Mouse (Mus musculus) adrenal gland, postnatal 14 days (tissue): ENCODE measurements at regions not wholly inside any gene's neighbourhood (a gene's known extent, or its start where the extent isn't known, plus 50 kb on each side); places are given as distances from the start of the nearest gene placed in this dataset.

Source experiments
- DNase-seq: peaks from one replicate; pipeline ENCODE4 v3.0.0; 2021; ENCODE audit warnings: mixed read lengths

GRCm38 (mm10) chrX:143462632-143463031 lies 55.8 kb upstream of the Pak3 start:
- no peak for DNase-seq

GRCm38 (mm10) chrX:143448636-143449346 lies 54.7 kb upstream of the Chrdl1 start:
- peak; percentile 11 for DNase-seq

DNA sequence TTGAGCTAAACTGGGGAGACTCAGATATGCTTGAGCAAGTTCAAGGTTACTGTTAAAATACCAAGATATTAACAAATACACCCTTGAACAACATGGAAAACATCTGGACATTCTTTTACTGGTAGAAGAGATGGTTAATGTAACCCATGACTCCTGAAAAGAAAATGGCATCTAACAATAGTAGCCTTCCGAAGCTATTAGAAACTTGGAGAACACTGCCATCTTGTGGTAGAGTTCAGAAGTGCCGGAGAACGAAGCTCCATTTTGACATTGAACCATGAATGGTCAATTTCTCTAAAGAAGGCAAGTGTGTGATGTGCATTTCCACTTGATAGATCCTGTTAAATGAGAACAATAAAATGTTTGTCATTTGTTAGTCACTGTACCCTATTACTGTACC lies 50.5 kb upstream of the Chrdl1 start:
- peak; percentile 24 for DNase-seq
